Mouse (Mus musculus) midbrain, embryonic 11.5 days (tissue): Measurements from ENCODE around the gene Nucks1. TPM values are rescaled to one million over a fixed set of nuclear protein-coding genes. Genes with fewer than 3 reads are reported as not detected.

Experiments
- ATAC-seq: fragments of 200-750 bp; cut with Nextera tagmentation; 2 replicates; pipeline ENCODE4 v1.8.0; 2017; ENCODE audit warnings: moderate TSS enrichment, moderate library complexity; ENCODE audit not compliant: low FRiP score
- DNase-seq: peaks from one replicate; pipeline ENCODE4 v3.0.0; 2015; ENCODE audit warnings: low spot score; ENCODE audit errors: missing footprints
- H3K27ac ChIP-seq: fragments of 300-500 bp; sonication (generic); 2 replicates; pipeline ENCODE4 v1.5.1; 2014; ENCODE audit warnings: low read depth, low read length
- H3K27me3 ChIP-seq: fragments of 300-500 bp; sonication (generic); 2 replicates; pipeline ENCODE4 v1.6.1; 2014; ENCODE audit warnings: mild to moderate bottlenecking, low read length, moderate library complexity, mixed read lengths; ENCODE audit not compliant: control insufficient read depth, insufficient read depth
- H3K36me3 ChIP-seq: fragments of 300-500 bp; sonication (generic); 2 replicates; pipeline ENCODE4 v1.6.1; 2014; ENCODE audit warnings: mild to moderate bottlenecking, low read length, moderate library complexity, mixed read lengths; ENCODE audit not compliant: control insufficient read depth, insufficient read depth
- H3K4me1 ChIP-seq: fragments of 300-500 bp; sonication (generic); 2 replicates; pipeline ENCODE4 v1.6.1; 2014; ENCODE audit warnings: low read length; ENCODE audit not compliant: control insufficient read depth, insufficient read depth
- H3K4me2 ChIP-seq: fragments of 300-500 bp; sonication (generic); 2 replicates; pipeline ENCODE4 v1.6.1; 2014; ENCODE audit warnings: mild to moderate bottlenecking, moderate library complexity
- H3K4me3 ChIP-seq: fragments of 300-500 bp; sonication (generic); 2 replicates; pipeline ENCODE4 v1.5.1; 2014; ENCODE audit warnings: low read depth, low read length
- H3K9ac ChIP-seq: fragments of 300-500 bp; sonication (generic); 2 replicates; pipeline ENCODE4 v1.6.1; 2014; ENCODE audit warnings: low read length
- H3K9me3 ChIP-seq: fragments of 300-500 bp; sonication (generic); 2 replicates; pipeline ENCODE4 v1.6.1; 2016; ENCODE audit warnings: low read length; ENCODE audit not compliant: control insufficient read depth
- WGBS: fragments of 180-500 bp; shearing (Covaris S2); extraction: QIAGEN DNeasy Blood & Tissue Kit; methylation state at CpG from one replicate; pipeline ENCODE4 v1.1.7; 2014; 5-methylcytosine and 5-hydroxymethylcytosine counted together
- polyA plus RNA-seq: library from polyadenylated mRNA; unstranded; fragments of >200 nt; fragmentation: Nextera tagmentation; extraction: Ambion mirVana; gene quantifications from 2 replicates; pipeline ENCODE4 v1.2.1, GENCODE M21; 2014

Nucks1 gene
- polyA plus RNA-seq, 1 experiment from 2014 or later, result 61.3 TPM

DNA sequence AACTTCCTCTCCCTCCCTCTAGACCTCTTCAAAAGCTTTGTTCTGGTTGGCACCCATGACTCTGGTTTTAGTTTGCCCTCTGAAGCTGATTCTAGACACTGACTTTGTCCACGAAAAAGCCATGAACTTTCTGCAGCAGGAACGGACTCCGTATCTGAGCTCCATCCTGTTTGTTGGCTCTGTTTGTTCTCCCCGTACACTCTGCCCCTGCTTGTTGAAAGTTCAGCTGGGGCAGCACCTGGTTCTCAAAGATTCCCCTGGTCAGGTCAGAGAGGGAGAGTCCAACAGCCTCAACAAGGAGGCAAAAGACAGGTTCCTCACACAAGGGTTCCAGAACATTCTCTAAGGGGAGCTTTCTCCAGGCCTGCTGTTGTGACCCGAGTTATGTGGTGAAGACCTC, 47.1 kb downstream of the Nucks1 start:
- H3K4me1 ChIP-seq, result peaks cover 8% of the 10 kb centered on the region

DNA sequence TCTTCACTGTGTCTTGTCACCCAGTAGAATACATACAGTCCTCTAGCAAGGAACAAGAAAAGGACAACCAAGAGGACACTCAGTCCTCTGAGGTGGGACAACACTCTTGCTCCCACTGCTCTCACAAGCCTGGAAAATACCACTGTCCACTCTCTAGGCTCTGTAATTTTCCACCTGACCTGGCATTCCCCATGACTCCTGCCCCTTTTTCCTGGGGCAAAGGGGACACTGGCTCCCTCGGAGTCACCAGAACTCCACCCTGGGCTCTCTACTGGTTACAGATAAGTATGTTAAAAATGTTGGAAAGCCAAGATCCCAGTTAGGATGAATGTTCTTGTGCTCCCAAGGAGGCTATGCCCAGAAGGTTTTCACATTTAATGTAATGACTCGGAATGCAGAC, 50.7 kb downstream of the Nucks1 start:
- DNase-seq (no peak), ATAC-seq (no peak)
- no peak overlapping the region for H3K9ac ChIP-seq
- no peak overlapping the region for H3K4me2 ChIP-seq
- no peak overlapping the region for H3K27ac ChIP-seq
- peaks cover 26% of the 10 kb centered on the region for H3K4me1 ChIP-seq
- no peak overlapping the region for H3K4me3 ChIP-seq
- peaks cover 7% of the 10 kb centered on the region; the same call in 1 of the 2 replicates for H3K27me3 ChIP-seq
- H3K9me3 ChIP-seq, result no peaks in the 10 kb centered on the region
- 72% methylated on average over 2 of the region's 2 CpGs for WGBS
- no peaks in the 10 kb centered on the region for H3K36me3 ChIP-seq

More for the DNA sequence above, 47.1 kb downstream of the Nucks1 start:
- ATAC-seq (no peak), DNase-seq (no peak)
- H3K36me3 ChIP-seq, result no peaks in the 10 kb centered on the region
- H3K4me3 ChIP-seq, result no peak overlapping the region
- no peak overlapping the region for H3K9ac ChIP-seq
- peaks cover under 1% of the 10 kb centered on the region; the same call in 1 of the 2 replicates for H3K27me3 ChIP-seq
- no peak overlapping the region for H3K4me2 ChIP-seq
- WGBS, result 84% methylated on average over 5 of the region's 5 CpGs
- no peaks in the 10 kb centered on the region for H3K9me3 ChIP-seq
- H3K27ac ChIP-seq, result no peak overlapping the region

DNA sequence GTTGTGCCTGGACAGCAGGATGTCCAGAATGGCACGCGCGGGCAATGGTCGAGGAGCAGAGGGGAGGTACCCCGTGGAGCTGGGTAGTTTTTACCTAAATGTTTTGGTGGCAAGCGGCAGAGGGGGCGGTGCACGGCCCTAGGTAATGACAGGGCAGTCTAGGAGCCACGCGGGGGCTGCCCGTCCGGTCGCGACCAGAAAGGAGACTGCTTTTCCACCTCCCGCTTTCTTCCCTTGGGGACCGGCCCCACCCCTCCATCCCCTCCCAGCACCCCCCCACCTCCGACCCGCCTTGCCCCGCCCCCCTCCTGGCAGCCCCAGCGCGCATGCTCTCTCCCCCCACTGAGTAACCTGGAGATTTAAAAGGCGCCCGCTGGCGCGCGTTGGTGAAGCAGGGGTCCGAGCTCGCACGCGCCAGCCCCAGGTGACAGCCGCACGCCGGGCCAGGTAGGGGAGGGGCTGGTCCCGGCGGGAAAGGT, 52.3 kb downstream of the Nucks1 start, which contains the start of gene Slc45a3:
Slc45a3 (plus strand) TSS at position 362 of the 479 bp plus-strand sequence.
- WGBS, result under 1% methylated on average over 28 of the region's 35 CpGs
- H3K4me2 ChIP-seq, result peak within 1 kb of the TSS; percentile 92
- H3K27me3 ChIP-seq, result peaks cover 7% of the 10 kb centered on the region; the same call in 1 of the 2 replicates
- peak within 1 kb of the TSS; percentile 89 for H3K9ac ChIP-seq
- peak within 1 kb of the TSS; percentile 96 for H3K4me3 ChIP-seq
- DNase-seq (no peak), ATAC-seq (peak; percentile 74)
- H3K36me3 ChIP-seq, result no peaks in the 10 kb centered on the region
- peaks cover 42% of the 10 kb centered on the region for H3K4me1 ChIP-seq
- H3K9me3 ChIP-seq, result no peaks in the 10 kb centered on the region
- peak within 1 kb of the TSS; percentile 40 for H3K27ac ChIP-seq

DNA sequence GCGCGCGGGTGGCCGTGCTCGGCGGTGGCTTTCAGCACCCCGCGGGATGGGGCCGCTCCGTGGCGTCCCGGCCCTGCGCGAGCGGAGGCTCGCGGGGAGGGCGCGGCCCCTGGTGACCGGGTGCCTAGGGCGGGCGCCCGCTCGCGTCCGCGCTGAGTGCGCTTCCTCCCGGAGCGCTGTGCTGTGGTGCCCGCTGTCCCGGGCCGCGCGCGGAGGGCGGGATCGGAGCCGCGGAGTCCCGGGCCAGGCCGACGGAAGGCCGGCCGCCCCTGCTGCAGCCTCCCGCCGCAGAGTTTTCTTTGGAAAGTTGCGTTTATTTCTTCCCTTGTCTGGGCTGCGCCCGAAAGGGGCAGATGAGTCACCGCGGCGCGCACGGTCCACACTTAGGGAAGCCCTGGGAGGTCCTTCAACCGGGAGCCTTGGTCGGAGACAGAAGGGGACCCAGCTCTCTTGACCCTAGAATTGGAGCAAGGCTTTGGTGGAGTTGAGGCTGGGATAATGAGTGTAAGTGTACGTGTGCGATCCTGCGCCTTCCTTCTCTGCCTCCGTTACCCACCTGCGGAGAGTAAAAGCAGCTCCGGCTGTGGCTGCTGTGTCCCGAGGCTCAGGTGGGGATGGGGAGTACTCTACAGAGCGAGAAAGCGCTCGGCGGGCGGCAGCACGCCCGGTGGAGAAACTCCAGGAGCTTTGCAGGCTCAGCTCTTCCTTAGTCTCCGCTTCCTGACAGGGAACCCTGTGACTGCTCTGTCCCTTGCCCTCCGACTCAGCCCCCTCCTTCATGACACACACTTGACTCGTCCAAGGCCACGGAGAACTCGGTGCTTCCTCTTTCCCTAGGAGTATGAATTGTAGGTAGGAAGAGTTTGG, 53.0 kb downstream of the Nucks1 start:
- WGBS, result under 1% methylated on average over 70 of the region's 76 CpGs
- Histone ChIP-seq H3K9ac (peak overlapping the region; percentile 89), H3K4me2 (peak overlapping the region; percentile 92), H3K27ac (peak overlapping the region; percentile 40), H3K9me3 (no peaks in the 10 kb centered on the region), H3K27me3 (peaks cover 7% of the 10 kb centered on the region; the same call in 1 of the 2 replicates), H3K36me3 (no peaks in the 10 kb centered on the region), H3K4me3 (peak overlapping the region; percentile 96), H3K4me1 (peaks cover 46% of the 10 kb centered on the region)
- DNase-seq (peak; percentile 93), ATAC-seq (peak; percentile 80)

DNA sequence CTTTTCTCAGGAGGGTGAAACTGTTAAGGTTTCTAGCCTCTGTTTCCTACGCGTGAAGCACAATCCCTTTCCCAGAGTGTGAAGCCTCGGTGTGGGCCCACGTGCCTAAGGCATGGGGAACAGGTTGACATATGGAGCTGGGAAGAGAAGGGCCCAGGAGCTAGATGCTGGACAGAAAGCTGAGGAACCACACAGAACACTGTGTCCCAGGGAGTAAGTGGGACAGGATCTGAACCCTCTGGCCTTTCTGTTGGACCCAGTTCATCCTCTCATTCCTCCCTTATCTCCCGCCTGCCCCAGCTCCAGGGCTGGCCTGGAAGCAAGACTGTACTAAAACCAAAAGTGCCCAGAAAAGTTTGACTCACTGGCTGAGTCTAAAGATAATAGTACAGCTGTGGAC, 53.8 kb downstream of the Nucks1 start:
- H3K9me3 ChIP-seq, result no peaks in the 10 kb centered on the region
- H3K4me3 ChIP-seq, result peak overlapping the region; percentile 96
- H3K9ac ChIP-seq, result peak overlapping the region; percentile 89
- H3K4me1 ChIP-seq, result peaks cover 53% of the 10 kb centered on the region
- no peak for ATAC-seq
- H3K4me2 ChIP-seq, result peak overlapping the region; percentile 92
- H3K27me3 ChIP-seq, result peaks cover 7% of the 10 kb centered on the region; the same call in 1 of the 2 replicates
- H3K36me3 ChIP-seq, result no peaks in the 10 kb centered on the region
- H3K27ac ChIP-seq, result no peak overlapping the region
- no peak for DNase-seq
- WGBS, result 17% methylated on average over 5 of the region's 5 CpGs

DNA sequence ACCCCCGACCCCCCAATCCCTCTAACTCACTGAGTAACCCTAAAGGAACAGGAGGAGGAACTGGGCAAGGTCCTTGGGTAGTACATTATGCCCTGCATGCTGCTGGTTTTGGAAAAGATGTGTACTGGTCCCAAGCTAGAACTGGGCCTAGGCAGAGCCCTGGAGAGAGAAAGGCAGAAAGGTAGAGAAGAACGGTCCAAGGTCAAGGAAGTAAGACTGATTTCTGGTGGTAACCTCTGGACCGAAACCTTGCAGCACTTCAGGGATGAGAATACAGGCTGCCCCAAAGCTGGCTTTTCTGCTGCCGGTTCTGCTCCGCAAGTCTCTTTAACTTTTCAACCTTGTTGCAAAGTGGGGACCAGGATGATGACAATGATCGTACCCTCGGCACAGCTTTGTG, 54.2 kb downstream of the Nucks1 start:
- DNase-seq (no peak), ATAC-seq (no peak)
- H3K4me3 ChIP-seq, result peak overlapping the region; percentile 96
- H3K4me2 ChIP-seq, result peak overlapping the region; percentile 92
- WGBS, result 59% methylated on average over 7 of the region's 7 CpGs
- H3K36me3 ChIP-seq, result no peaks in the 10 kb centered on the region
- peak overlapping the region; percentile 89 for H3K9ac ChIP-seq
- peaks cover 58% of the 10 kb centered on the region for H3K4me1 ChIP-seq
- H3K27me3 ChIP-seq, result peaks cover 7% of the 10 kb centered on the region; the same call in 1 of the 2 replicates
- H3K27ac ChIP-seq, result no peak overlapping the region; the same call in 1 of the 2 replicates
- no peaks in the 10 kb centered on the region for H3K9me3 ChIP-seq

DNA sequence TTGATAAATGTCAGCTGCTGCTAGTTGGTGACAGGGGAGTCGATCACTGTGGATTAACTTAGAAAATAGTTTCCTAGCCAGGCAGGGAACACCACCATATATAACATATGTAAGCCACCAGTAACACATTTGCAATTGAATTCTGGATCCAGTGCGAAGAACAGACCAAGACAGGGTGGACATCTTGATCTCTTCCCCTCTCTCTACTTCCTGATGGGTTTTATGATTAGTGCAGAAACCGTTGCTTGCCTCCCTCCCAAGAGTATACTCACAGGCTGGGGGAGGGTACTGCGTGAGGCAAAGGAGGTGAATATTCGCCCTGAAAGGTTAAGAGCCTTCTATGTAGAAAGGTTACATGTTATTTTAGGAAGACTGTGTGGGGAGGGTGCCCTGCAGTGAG, 55.5 kb downstream of the Nucks1 start:
- peak overlapping the region; percentile 7; the same call in 1 of the 2 replicates for H3K4me3 ChIP-seq
- DNase-seq, result no peak
- no peaks in the 10 kb centered on the region for H3K36me3 ChIP-seq
- peaks cover 7% of the 10 kb centered on the region; the same call in 1 of the 2 replicates for H3K27me3 ChIP-seq
- H3K9ac ChIP-seq, result peak overlapping the region; percentile 37; the same call in 1 of the 2 replicates
- 37% methylated on average over 5 of the region's 5 CpGs for WGBS
- no peaks in the 10 kb centered on the region for H3K9me3 ChIP-seq
- no peak overlapping the region for H3K27ac ChIP-seq
- no peak for ATAC-seq
- peak overlapping the region; percentile 38 for H3K4me2 ChIP-seq
- H3K4me1 ChIP-seq, result peaks cover 71% of the 10 kb centered on the region

DNA sequence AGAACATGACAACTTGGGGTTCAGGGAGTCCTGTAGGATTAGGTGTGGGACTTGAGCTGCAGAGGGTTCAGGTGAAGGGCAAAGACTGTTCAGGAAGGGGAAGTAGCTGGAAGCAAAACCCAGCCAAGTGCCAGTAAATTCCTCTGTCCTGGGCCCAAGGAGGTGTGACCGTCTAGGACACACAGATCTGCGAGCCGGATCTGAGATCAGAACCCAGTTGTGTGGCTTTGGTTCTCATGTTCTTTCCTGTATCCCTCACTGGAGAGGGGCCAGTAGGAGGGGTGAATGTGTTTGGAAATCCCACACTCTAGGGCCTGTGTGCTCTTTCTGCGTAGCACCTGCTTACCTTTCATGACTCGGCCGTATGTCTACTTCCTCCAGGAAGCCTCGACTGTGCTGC, 57.0 kb downstream of the Nucks1 start:
- H3K4me1 ChIP-seq, result peaks cover 83% of the 10 kb centered on the region

DNA sequence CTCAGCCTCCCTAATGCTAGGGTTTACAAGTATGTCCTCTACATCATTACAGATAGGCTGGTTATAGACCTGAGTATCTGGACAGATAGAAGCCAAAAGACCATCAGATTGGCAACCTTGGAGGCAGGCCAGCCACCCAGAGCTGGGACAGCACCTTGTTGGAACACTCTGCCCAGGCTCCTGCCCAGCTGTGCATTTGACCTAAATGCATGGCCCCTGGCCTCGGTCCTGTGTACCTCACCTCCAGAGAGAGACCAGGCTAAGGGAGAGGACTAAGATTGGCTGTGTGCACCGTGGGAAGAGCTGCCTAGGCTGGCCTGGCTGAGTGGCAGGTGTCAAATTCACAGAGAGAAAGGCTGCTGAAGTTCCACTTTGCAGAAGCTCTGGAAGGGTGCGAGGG, 58.2 kb downstream of the Nucks1 start:
- ATAC-seq (no peak), DNase-seq (no peak)
- peak overlapping the region; percentile 30; the same call in 1 of the 2 replicates for H3K27ac ChIP-seq
- peaks cover 93% of the 10 kb centered on the region for H3K4me1 ChIP-seq
- H3K27me3 ChIP-seq, result 0 out of 2 replicates have a peak, but pooled peaks cover 4% of the 10 kb centered on the region
- H3K36me3 ChIP-seq, result no peaks in the 10 kb centered on the region
- no peak overlapping the region for H3K4me2 ChIP-seq
- no peak overlapping the region for H3K9ac ChIP-seq
- no peak overlapping the region for H3K4me3 ChIP-seq
- WGBS, result 32% methylated on average over 3 of the region's 3 CpGs
- no peaks in the 10 kb centered on the region for H3K9me3 ChIP-seq

More for the DNA sequence above, 57.0 kb downstream of the Nucks1 start:
- peak overlapping the region; percentile 38 for H3K4me2 ChIP-seq
- ATAC-seq (no peak), DNase-seq (no peak)
- WGBS, result 71% methylated on average over 7 of the region's 7 CpGs
- peak overlapping the region; percentile 34 for H3K9ac ChIP-seq
- H3K27ac ChIP-seq, result no peak overlapping the region
- H3K36me3 ChIP-seq, result no peaks in the 10 kb centered on the region
- no peaks in the 10 kb centered on the region for H3K9me3 ChIP-seq
- peaks cover 7% of the 10 kb centered on the region; the same call in 1 of the 2 replicates for H3K27me3 ChIP-seq
- no peak overlapping the region for H3K4me3 ChIP-seq
